Mouse (Mus musculus): Measurements from ENCODE around the gene Creb3l4.
A peak's percentile ranks its signal among the peaks of the same experiment; 100 is the strongest.

- TF ChIP-seq CTCF (IDR thresholded peaks at IDR 0.05 in 2 of 3, conservative IDR thresholded peaks at IDR 0.05 in 1 of 3; ENCODE audit: control insufficient read depth in 1 of 3, insufficient read depth in 1 of 3, low read depth in 2 of 3, low read length in 3 of 3, poor library complexity in 1 of 3, severe bottlenecking in 1 of 3) (peak; percentile 27 to 68 (median 48); a peak in 5 of 6 replicates), MAFK (IDR thresholded peaks at IDR 0.05; ENCODE audit: borderline replicate concordance, low read depth, low read length) (no peak), ETS1 (IDR thresholded peaks at IDR 0.05; ENCODE audit: low read depth, low read length) (no peak), USF1 (IDR thresholded peaks at IDR 0.05; ENCODE audit: low read depth, low read length) (peak; percentile 71), GATA1 (IDR thresholded peaks at IDR 0.05; ENCODE audit: low read depth, low read length) (no peak), POLR2AphosphoS2 (IDR thresholded peaks at IDR 0.05; ENCODE audit: low read length) (no peak), HCFC1 (IDR thresholded peaks at IDR 0.05; ENCODE audit: low read depth, low read length) (no peak), MAZ (IDR thresholded peaks at IDR 0.05; ENCODE audit: low read depth, low read length) (no peak)
These were observed 27.4 kb downstream of the Creb3l4 start for GRCm38 (mm10) chr3:90215825-90216380.
